Mouse (Mus musculus): ENCODE measurements around the gene Nat8.
"Not testable (repeated sequence)": the region's sequence is repeated elsewhere in the genome, so short reads cannot be mapped to it uniquely, and the experiment has no call there.

DNA sequence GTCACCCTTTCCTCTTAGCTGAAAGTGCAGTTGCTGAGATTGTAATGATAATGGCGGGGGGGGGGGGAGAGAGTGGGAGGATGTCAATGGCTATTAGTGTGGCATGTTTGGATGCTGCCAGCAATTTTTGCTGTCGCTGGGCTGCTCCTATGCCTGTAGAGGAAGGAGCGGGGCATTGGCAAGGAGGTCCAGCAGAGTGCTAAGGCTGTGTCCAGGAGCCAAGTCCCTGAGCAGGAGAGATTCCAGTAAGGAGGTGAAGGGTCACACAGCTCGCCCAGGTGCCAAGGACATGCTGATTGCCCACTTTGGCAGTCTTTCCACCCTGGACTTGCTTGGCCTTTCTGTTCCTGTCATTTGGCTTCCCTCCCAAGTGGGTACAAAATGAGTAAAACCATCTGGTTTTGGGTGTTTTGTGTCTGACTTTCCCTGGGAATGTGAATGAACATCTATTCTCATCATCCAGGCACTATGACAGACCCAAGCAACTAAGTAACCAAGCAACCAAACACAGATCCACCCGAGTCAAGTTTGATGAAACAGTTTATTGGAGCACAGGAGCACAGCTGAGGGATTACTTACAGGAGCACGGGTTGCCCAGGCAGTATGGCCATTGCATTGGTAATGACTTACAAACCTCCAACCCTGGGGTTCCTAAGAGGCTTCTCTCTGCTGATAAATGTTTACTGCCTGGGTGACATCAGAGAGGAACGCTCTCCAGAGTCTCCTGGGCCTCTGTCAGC is 33.2 kb upstream of the Nat8 start:
- TF ChIP-seq CTCF, POLR2A (IDR thresholded peaks at IDR 0.05; ENCODE audit: extremely low read depth, insufficient read depth, low read length): not testable (repeated sequence)
